Mouse (Mus musculus) MN1 (cell line): ENCODE data around the gene Wasf3.
"Not testable (repeated sequence)": the region's sequence is repeated elsewhere in the genome, so short reads cannot be mapped to it uniquely, and the experiment has no call there.

Experiments
- DNase-seq: peaks from one replicate; pipeline ENCODE4 v3.0.0-alpha.2; 2016; ENCODE audit warnings: low spot score

The Wasf3 gene

DNA sequence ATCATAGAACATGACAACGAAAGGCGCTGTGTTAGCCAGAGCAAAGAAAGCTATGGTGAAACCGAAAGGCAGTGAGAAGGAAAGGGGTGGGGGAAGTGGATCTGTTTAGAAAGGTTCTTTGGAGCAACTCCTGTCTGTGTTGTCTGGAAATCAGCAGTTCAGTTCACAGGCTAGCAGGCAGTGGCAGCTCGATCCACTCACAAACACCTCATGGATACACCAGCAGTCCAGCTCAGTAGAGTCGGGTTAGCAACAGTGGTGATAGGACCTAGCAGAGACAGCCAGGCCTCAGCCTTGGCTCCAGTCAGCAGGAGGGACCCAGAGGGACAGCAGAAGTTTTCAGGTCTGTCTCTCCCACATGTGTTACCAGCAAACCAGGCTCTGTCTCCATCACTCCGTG, 16.2 kb downstream of the Wasf3 start:
- DNase-seq = not testable (repeated sequence)

GRCm38 (mm10) chr5:146402311-146402710, 17.5 kb downstream of the Wasf3 start:
- DNase-seq = no peak

DNA sequence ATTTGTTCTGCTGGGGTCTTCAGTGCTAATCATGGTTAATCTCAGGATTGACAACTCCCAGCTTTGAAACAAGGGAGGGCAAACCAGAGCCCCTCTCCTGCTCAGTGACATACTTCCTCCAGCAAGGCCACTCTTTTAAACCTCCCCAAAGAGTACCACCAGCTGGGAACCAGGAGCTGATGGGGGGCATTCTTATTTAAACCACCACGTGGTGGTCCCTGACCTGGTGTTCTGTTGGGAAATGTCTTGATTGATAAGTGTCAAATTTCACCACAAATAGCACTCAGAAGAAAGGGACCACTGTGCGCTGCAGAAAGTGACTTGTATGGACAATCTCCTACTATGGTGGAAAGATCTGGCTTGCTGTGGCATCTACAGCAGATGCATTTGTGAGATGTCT, 19.1 kb downstream of the Wasf3 start:
- no peak for DNase-seq

DNA sequence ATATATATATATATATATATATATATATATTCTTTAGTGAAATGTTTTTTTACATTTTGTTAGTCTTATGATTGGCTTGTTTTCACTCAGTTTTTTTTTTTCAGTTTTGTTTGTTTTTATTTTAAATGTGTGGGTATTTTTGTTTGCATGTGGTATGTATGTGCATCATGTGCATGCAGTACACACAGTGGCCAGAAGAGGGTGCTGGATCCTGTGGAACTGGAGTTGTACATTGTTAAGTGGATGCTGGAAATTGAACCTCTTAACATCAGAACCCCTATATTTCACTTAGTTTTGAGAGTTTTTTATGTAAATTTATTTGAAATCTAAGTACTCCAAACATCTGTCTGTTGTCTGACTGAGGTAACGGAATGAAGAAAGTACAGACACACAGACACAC, 21.3 kb downstream of the Wasf3 start:
- DNase-seq = no peak

DNA sequence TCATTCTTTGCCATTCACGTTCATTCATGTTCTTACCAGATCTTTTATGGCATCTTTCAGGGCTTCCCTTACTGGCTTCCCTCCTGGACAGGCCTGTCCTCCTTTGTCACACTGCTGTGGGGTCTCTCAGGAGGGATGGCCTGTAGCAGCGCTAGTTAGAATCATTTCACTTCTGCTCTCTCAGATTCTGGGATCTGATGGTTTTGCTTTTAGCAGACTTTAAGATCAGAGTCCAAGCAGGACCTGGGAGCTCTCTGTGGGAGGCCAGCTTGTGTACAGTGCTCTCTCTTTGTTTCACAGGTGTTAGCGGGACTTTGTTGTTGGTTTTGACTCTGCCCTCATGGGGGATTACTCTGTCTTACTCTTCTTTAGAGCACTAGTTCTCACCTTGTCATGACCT, 23.0 kb downstream of the Wasf3 start:
- DNase-seq = no peak

GRCm38 (mm10) chr5:146408604-146409003, 23.8 kb downstream of the Wasf3 start:
- no peak for DNase-seq

DNA sequence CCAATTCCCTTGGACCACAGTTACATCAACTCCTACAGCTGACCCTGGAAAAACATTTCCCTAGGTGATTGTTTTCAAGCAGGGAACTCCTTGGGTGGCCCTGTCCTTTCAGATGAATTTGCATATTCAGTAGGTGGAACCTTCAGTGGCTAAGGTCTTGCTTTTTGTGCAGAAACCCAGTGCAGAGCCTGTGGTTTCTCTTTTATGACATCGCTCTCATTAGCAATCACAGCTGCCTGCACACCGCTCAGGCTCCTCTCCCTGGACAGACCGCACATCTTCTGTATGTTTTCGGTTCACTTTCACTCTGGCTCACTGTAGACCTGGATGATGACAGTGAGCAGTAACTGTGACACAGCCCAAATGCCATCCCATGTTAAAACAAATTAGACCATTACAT, 26.0 kb downstream of the Wasf3 start:
- no peak for DNase-seq

GRCm38 (mm10) chr5:146412743-146413430, 28.1 kb downstream of the Wasf3 start:
- DNase-seq = no peak

GRCm38 (mm10) chr5:146414611-146415010, 29.8 kb downstream of the Wasf3 start:
- DNase-seq = no peak

GRCm38 (mm10) chr5:146415218-146415617, 30.4 kb downstream of the Wasf3 start:
- peak; percentile 13 for DNase-seq

- DNase-seq = no peak
Measured at GRCm38 (mm10) chr5:146416331-146417110, 31.7 kb downstream of the Wasf3 start.

DNA sequence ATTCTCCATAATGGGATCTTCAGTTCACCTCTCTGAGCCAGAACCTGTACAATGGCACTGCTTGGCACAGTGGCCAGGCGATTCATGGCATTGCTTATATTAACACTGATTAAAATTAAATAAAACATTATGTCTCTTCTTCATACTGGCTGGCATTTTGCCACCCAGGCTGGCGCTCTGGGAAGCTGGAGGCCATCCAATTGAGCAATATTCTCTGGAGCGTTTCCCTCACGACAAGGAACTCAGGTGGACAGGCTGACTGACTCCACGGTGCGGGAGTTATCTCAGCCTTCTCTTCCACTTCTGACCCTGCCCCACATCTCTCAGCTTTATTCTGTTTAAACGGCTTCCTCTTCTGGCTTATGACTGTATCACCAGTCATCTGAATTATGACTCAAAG, 33.3 kb downstream of the Wasf3 start:
- peak; percentile 20 for DNase-seq

GRCm38 (mm10) chr5:146420081-146420480, 35.3 kb downstream of the Wasf3 start:
- DNase-seq = no peak

DNA sequence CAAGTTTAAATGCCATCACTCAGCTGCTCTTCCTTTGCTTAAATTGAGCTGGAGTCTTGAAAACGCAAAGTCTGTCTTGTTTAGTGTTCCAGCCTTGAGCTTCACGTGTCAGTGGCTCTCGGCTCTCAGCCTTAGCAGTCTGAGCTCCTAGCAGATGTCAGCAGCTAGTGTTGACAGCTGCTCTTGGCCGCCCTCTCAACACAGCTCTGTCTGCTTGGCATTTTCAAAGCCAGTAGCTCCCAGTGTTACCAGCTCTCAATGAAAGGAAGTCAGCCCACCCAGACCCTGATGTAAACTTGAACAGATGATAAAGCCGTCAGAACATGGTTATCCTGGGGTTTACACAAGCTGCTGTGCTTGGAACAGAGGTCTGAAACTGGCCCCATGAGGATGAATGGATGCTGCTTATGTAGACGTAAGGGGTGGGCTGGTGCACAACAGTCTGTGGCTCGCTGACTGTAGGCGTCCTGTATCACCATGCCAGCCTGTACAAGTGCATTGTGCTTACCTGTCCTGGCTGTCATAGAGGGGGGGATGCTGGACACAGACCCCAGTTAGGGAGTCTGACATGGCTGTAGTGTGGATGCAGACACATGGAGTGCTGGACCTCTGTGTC, 40.0 kb downstream of the Wasf3 start:
- DNase-seq = no peak

DNA sequence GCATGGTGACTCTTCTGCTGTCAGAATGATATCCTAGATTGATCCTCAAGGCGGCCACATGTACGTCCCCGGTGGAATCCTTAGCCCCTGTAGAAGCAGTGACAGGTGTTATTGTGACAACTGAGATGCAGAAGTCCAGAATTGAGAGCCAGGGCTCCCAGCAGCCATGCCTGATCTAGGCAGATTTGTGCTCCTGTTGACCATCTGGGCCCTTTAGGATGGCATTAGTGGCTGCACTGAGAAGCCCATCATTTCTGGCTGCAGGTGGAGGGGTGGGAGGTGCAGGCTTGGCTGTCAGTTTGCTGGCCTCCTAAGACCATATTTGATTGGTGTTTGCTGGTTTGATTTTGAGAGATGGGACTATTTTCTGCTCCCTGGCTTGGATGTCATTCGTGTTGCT, 40.9 kb downstream of the Wasf3 start:
- no peak for DNase-seq

GRCm38 (mm10) chr5:146428109-146428508, 43.3 kb downstream of the Wasf3 start:
- DNase-seq = no peak

- no peak for DNase-seq
Measured at GRCm38 (mm10) chr5:146431821-146432220, 47.0 kb downstream of the Wasf3 start.

DNA sequence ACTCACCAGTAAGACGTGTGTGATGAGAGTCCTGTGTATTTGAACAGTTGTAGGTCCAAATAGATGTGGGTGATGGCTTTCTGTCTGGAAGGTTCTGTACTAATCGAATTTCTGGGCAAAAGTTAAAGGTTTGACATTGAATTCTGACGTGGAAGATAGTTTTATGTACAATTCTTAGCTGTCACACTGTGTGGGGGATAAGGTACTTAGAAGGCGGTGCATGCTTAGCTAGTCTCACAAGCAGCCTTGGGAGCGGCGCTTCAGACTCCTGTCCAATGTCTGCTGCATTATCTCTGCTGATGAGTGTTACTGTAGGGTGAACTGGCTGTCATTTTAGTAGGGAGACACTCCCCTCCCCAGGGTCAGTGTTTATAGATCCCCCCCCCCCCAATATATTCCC, 47.7 kb downstream of the Wasf3 start:
- DNase-seq = no peak

- no peak for DNase-seq
Measured at GRCm38 (mm10) chr5:146435316-146435715, 50.5 kb downstream of the Wasf3 start.

- no peak for DNase-seq
Measured at GRCm38 (mm10) chr5:146436796-146437195, 52.0 kb downstream of the Wasf3 start.

GRCm38 (mm10) chr5:146439152-146439781, 54.5 kb downstream of the Wasf3 start:
- DNase-seq = no peak

GRCm38 (mm10) chr5:146440273-146440672, 55.5 kb downstream of the Wasf3 start:
- no peak for DNase-seq

- no peak for DNase-seq
Measured at GRCm38 (mm10) chr5:146442767-146443166, 58.0 kb downstream of the Wasf3 start.
